Mouse (Mus musculus): ENCODE data around the gene Rad51b.

The Rad51b gene

GRCm38 (mm10) chr12:79686594-79687325, 389.7 kb downstream of the Rad51b start:
- in situ Hi-C loops (cut with MboI, MseI) = no loop called here

DNA sequence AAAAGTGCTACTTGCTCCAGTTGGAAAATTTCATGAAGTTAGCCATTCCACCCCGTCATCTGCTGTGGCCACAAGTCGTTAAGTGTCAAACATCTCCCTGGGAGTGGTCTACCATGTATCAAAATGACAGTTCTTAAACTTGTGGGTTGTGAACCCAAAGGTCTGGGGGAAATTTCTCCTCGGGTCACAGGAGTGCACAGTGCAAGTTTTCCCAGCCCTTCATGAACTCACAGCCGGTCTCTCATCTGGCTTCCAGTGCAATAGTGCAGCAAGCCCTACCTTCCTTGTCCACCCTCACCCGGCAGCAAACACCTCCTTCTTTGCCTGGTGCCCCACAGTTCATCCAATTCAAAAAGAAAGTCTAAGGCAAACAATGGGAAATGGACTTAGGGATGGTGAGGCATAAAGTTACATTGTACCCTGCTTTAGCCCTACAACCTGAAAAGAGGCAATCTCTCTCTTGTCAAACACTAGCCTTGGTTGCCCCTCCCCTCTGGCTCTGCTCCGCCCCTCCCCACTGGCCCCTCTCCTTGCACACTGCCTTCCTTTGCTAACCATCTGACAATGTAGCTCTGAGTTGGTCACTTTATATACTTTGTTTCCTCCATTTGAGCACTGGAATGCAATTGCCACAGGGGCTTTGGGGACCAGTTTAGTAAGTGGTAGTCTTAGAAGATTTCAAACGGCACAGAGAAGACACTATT, 390.8 kb downstream of the Rad51b start:
- in situ Hi-C loops (cut with MboI, MseI) = no loop called here

- in situ Hi-C loops (cut with MboI, MseI) = no loop called here
Measured at GRCm38 (mm10) chr12:79689299-79689698, 392.2 kb downstream of the Rad51b start.

DNA sequence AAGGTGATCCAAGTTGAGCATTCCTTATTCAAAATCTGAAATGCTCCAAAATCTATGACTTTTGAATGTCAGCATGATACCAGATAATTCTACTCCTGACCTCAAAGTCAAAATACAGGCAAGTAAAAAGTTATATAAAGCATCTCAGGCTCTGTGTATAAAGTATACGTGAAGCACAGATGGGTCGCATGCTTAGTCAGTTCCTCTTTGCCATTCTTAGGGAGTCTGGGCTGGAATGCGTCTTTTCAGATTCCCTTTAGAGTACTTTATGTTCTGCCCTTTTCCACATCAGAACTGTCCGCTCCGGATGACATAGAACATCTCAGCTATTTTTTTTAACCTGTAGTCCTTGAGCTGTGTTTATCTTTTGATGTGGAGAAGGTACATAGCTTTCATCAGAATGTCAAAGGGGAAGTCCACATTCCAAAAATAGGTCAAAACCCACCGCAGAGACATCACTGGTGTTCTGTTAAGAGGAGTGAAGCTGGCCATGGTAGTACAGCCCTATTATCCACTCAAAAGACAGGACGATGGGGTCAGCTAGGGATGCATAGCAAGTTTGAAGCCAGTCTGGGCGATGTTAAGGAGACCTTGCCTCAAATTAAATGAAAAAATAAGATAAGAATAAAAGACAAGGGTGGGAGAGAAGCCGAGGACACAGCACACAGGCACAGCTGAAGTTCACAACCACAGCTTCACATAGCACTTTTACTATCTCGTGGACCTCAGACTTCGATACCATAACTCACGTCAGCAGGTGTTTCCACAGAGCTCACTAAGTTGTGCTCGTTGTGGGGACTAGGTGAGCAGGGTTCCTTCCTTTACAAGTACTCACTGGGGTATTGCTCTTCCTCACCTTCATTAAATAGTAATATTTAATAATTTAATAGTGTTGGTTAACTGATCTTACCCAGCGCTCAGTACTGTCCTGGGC, 395.1 kb downstream of the Rad51b start:
- in situ Hi-C loops (cut with MboI, MseI) = no loop called here

DNA sequence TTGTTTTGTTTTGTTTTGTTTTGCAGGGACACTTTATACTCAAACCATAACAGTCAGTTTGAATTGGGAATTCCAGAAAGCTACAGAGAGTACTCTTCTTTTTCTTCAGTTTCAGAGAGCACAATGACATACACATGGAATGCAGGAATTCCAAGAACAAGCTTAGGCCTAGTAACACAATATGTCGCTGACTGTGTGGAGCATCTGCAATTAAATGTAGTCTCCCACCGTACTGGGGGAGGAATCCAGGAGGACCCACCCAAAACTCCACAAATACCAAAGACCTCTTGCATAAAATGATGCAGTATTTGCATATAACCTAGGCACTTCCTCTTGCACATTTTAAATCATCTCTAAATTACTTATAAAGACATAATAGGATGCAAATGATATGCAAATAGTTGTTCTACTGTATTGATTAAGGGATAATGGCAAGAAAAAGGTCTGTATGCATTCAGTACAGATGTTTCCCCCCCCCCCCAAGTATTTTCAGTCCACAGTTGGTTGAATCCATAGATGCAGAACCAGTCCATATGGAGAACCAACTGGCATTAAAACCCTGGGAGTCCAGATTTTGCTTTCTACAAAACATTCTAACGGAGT, 398.9 kb downstream of the Rad51b start:
- in situ Hi-C loops (cut with MboI, MseI) = no loop called here

DNA sequence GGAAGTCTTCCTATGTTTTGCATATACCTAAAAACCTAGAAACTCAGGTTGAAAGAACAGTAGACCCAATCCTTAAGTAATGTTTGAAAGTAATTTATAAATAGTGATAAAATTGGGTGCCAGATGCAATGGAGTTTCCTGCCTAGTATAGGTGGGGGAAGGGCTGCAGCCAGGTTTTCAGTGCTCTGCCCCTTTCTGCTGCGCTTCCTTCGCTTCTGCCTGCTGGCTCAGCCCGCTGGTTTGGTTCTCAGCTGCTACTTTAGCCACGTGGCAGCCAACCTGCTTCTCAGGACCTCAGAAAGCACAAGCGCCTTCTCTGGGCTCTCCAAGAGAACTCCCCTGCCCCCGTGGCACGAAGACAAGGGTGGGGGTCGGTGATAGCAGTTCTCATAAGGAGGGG, 406.5 kb downstream of the Rad51b start:
- in situ Hi-C loops (cut with MboI, MseI) = no loop called here

- in situ Hi-C loops (cut with MboI, MseI) = no loop called here
Measured at GRCm38 (mm10) chr12:79705501-79706266, 408.6 kb downstream of the Rad51b start.

DNA sequence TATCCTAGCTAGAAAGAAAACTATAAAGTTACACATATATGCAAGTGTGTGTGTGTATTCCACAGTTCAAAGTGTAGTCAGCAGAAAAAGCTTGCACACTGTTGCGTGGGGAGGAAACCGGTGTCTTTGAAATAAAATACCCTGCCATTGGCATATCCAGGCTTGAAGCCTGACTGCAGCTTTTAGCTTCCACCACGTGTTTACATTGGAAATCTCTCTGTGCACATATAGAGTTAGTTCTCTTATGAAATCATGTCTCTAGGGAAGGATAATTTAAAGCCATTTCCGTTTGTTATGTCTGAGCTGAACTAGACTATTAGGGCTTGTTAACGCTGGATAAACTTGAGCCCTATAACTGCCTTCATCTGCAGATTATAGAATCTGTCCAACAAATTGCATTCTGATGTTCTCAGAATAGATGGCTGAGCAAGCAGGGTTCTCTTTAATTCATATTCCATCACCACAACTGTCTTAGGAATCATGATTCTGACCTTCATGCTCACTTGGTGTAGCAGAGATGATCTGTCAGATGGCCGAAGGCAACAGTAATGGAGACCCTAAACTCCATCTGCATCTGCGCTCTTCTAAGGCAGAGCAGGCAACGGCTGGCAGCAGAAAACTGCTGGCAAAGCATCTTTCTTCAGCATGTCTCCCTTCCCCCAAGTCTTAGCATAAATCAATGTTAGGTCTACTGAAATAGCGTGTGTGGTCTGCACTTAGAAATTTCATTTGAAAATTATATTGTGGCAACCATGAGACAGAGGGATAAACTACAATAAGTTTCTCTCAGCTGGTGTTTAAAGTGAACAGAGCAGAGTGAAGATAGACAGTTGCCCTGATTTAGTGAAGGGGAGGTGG, 410.7 kb downstream of the Rad51b start:
- in situ Hi-C loops (cut with MboI, MseI) = no loop called here

DNA sequence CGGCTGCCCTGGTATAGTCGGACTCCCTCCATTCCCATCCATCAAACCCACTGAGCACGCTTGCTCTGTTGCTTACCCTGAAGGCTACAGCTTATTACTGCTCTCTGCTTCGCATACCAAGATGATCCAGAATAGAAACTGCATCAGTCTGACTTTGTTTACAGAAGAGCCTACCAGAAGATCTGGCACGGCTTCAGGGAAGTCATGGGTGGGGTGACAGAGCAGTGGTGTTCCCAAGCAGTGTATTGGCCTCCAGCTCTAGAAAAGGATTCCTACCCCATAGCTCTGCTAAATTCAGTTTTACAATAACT, 411.3 kb downstream of the Rad51b start:
- in situ Hi-C loops (cut with MboI, MseI) = no loop called here

- in situ Hi-C loops (cut with MboI, MseI) = no loop called here
Measured at GRCm38 (mm10) chr12:79713286-79713685, 416.2 kb downstream of the Rad51b start.

DNA sequence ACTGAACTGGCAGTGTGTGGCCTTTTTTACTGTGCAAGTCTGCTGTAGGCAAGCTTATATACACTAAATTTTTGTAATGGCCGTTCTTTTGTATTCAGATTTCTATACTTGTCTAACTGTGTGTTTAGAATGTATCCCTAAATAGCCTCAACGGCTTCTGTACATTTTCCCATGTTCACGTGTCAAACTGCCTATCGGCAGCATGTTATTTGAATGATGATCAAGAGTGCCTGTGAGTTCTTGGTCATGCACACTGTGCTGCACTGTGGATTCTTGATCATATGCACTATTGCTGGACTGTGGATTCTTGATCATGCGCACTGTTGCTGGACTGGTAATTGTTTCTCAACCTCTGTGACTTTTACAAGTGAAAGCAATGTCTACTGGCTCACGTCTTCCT, 417.4 kb downstream of the Rad51b start:
- in situ Hi-C loops (cut with MboI, MseI) = no loop called here

DNA sequence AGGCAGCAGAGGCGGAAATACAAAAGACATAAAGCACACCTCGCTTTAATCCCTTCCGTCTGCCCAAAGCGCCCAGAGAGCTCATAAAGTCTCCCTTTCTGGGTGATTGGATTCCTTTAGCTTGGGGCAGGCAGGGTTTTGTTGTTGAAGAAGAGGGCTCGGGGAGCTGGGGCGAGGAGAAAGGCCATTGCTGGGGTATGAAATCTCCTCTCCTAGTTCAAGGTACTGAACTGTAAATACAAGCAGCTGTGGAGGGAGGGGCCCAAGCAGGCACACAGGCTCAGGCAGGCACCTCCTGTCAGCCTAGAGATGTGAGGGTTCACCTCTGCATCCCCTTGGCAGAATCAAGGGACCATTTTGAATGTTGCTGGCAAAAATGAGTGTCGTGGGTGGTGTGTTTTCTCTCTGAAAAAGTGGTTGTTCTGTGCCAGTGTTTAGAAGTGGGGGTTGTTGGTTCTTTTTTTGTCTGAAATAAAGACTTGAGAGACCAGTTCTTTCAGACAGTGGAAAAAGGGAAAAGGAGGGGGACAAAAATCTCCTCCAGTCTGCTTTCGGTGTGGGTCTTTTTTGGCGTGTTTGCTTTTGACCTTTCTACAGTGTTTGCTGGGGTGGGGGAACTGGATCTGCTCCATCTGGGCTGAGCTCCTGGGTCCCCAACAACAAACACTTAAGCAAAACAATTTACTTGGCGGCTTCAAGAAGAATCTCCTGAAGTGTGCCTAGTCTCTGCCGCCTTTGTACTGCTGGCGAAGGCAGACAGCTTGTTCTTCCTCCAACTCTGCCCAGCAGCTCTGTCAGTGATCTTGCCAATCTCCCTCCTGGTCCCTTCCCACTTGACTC, 418.6 kb downstream of the Rad51b start:
- in situ Hi-C loops (cut with MboI, MseI) = no loop called here

GRCm38 (mm10) chr12:79719091-79719846, 422.2 kb downstream of the Rad51b start:
- in situ Hi-C loops (cut with MboI, MseI) = no loop called here

GRCm38 (mm10) chr12:79719847-79720201, 422.7 kb downstream of the Rad51b start:
- in situ Hi-C loops (cut with MboI, MseI) = no loop called here

DNA sequence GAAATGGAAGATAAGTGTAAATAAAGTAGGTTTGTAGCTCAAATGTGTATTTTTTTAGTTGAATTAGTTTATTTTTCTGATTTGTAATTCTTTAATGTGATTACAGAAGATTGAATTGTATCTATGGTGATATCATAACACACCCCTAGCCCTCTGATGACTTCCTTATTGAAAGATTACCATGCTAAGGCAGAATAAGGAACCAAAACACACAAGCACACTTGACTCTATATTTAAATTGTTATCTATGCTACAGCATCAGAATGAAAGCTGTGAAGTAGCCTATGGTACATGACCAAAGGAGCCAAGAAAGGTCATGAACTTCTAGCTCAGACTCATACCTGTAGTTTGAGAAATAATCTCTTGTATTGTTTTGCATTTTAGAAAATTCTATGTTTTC, 427.8 kb downstream of the Rad51b start:
- in situ Hi-C loops (cut with MboI, MseI) = no loop called here

- in situ Hi-C loops (cut with MboI, MseI) = no loop called here
Measured at GRCm38 (mm10) chr12:79725711-79726110, 428.6 kb downstream of the Rad51b start.

DNA sequence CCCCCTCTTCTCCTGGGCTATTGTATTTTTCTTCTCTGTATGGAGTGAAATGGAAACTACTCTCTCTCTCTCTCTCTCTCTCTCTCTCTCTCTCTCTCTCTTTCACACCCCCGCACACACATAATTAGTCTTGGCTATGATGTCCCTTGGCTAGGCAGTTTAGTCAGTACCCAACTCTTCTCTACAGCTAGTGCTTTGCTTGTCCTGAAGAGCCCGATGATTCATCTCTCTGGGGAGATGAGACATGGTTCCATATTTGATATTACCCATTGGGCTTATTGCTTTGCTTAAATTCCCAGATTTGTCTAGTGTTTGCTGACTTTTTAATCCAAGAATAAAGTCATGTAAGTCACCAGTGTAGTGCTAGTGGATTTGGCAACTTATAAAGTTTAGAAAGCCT, 429.0 kb downstream of the Rad51b start:
- in situ Hi-C loops (cut with MboI, MseI) = no loop called here

- in situ Hi-C loops (cut with MboI, MseI) = no loop called here
Measured at GRCm38 (mm10) chr12:79726959-79727358, 429.9 kb downstream of the Rad51b start.

Measured in T-helper 1 cell (primary cell).